Comparison of ENCODE assay signal across 1 mouse cellular context in the genomic region with DNA sequence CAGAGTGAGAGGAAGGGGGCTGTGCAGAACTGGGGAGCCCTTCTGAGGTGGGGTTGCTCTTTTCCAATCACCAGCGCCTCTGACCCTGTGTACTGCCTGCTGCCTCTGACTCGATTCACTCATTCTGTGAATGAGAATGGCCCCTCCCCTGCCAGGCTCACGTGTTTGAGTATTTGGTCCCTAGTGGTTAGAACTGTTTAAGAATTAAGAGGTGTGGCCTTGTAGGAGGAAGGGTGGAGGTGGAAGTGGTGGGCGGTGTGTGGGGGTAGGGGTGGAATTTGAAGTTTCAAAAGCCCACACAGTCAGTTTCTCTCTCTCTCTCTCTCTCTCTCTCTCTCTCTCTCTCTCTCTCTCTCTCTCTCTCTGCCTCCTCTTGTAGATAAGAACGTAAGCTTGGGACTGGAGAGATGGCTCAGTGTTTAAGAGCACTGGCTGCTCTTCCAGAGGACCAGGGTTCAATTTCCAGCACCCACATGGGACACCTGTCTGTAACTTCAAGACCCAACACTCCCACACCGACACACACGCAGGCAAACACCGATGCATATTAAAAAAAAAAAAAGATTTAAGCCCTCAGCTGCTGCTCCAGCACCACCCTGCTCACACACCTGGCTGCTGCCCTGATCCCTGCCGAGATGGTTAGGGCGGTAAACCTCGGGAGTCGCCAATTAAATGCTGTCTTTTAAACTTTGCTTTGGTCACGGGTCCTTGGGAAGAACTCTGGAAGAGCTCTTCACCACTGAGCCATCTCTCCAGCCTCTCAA.
TF ChIP-seq lines count a peak whose summit lies in the region.

No protein-coding gene starts in this region.

TF ChIP-seq in CH12.LX, 34 proteins besides CTCF, POLR2A, EP300 and RAD21 (continued from another document):
- TF ChIP-seq USF1 (IDR thresholded peaks at IDR 0.05; ENCODE audit: low read depth, low read length) = peak; percentile 66
- TF ChIP-seq MAFK (IDR thresholded peaks at IDR 0.05; ENCODE audit: insufficient replicate concordance, low read length) = no peak
- TF ChIP-seq PAX5 (IDR thresholded peaks at IDR 0.05; ENCODE audit: low read length) = no peak
- TF ChIP-seq E2F4 (IDR thresholded peaks at IDR 0.05; ENCODE audit: insufficient replicate concordance, low read depth, low read length) = no peak
- TF ChIP-seq MAX (IDR thresholded peaks at IDR 0.05; ENCODE audit: low read length) = peak; percentile 55
- TF ChIP-seq HCFC1 (IDR thresholded peaks at IDR 0.05; ENCODE audit: low read depth, low read length) = no peak
- no peak for TF ChIP-seq POLR2AphosphoS2 (IDR thresholded peaks at IDR 0.05; ENCODE audit: low read depth, low read length)
- no peak for TF ChIP-seq KAT2A (IDR thresholded peaks at IDR 0.05; ENCODE audit: insufficient replicate concordance, low read length)
